Mouse (Mus musculus) cortical plate, adult 2 months (tissue): Measurements from ENCODE around the gene Fmnl2. TPM values are rescaled to one million over a fixed set of nuclear protein-coding genes. Genes with fewer than 3 reads are reported as not detected.
A peak's percentile ranks its signal among the peaks of the same experiment; 100 is the strongest.

ENCODE experiments used
- H3K27ac ChIP-seq: fragments of 200-500 bp; 2 replicates; pipeline ENCODE4 v1.5.1; 2012; ENCODE audit warnings: low read length, control low read depth, inconsistent platforms; ENCODE audit not compliant: insufficient read depth
- H3K4me1 ChIP-seq: fragments of 200-500 bp; 2 replicates; pipeline ENCODE4 v1.6.1; 2011; ENCODE audit warnings: low read length; ENCODE audit not compliant: control insufficient read depth, insufficient read depth
- H3K4me3 ChIP-seq: fragments of 200-500 bp; 2 replicates; pipeline ENCODE4 v1.5.1; 2011; ENCODE audit warnings: mild to moderate bottlenecking, low read length, control low read depth; ENCODE audit not compliant: insufficient read depth
- CTCF ChIP-seq: fragments of 200-500 bp; IDR thresholded peaks from 2 replicates; pipeline ENCODE4 v1.5.1; 2011; ENCODE audit warnings: mild to moderate bottlenecking, control low read depth, low read length; ENCODE audit not compliant: insufficient read depth; ENCODE audit errors: extremely low read depth
- POLR2A ChIP-seq: fragments of 200-500 bp; IDR thresholded peaks from 2 replicates; pipeline ENCODE4 v1.6.1; 2011; ENCODE audit warnings: mild to moderate bottlenecking, low read length, control low read depth; ENCODE audit not compliant: insufficient read depth; ENCODE audit errors: extremely low read depth
- polyA plus RNA-seq: library from polyadenylated mRNA; depleted of rRNA; stranded (reverse); fragments of >200 nt; gene quantifications from 2 replicates; pipeline ENCODE4 v1.2.3, GENCODE M21; 2012

The Fmnl2 gene
- polyA plus RNA-seq, 1 experiment = 24.9 TPM

DNA sequence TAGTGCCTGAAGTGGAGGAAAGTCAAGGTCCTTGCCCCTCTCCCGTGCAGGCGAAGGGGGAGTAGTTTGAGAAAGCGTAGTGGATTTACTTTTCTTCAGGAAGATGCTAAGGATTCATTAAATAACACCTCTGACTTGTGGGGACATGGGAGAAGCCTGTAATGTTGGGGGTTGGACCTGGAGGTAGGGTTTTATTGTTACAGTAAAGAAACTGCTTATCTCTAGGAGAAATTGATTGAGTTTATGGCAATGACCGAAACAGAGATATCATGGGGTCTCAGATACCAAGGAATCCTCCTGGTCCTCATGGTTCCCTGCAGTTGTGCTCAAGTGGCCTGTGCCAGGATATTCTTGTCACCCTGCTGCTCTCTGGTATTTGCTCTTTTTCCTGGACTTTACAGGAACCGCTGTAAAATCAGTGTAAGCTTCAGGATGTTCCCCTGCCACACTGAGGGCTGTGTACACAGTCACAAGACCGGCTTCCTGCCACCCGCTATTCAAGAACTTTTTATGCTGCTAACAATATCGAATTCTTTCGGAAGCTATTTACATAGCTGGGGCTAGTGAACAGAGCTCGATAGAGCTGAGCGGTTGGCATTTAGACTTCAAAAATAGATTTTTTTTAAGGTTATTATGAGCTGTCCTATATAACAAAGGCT is 130.1 kb downstream of the Fmnl2 start:
- TF ChIP-seq CTCF (no peak), POLR2A (no peak)
- Histone ChIP-seq H3K4me1 (peaks cover 11% of the 10 kb centered on the region), H3K27ac (peak overlapping the region; percentile 32), H3K4me3 (no peak overlapping the region)

- Histone ChIP-seq H3K4me1 (peaks cover 11% of the 10 kb centered on the region), H3K27ac (no peak overlapping the region), H3K4me3 (no peak overlapping the region)
- no peak for TF ChIP-seq POLR2A
- no peak for TF ChIP-seq CTCF
Measured at GRCm38 (mm10) chr2:52989316-52989715, 131.7 kb downstream of the Fmnl2 start.

GRCm38 (mm10) chr2:52990874-52991687 is 133.4 kb downstream of the Fmnl2 start:
- TF ChIP-seq CTCF (no peak), POLR2A (no peak)
- peak overlapping the region; percentile 48; the same call in 1 of the 2 replicates for H3K27ac ChIP-seq

GRCm38 (mm10) chr2:52991688-52992194 is 134.1 kb downstream of the Fmnl2 start:
- Histone ChIP-seq H3K4me1 (peaks cover 6% of the 10 kb centered on the region), H3K27ac (peak overlapping the region; percentile 48; the same call in 1 of the 2 replicates), H3K4me3 (no peak overlapping the region)
- TF ChIP-seq POLR2A = no peak
- no peak for TF ChIP-seq CTCF

More at GRCm38 (mm10) chr2:52990874-52991687, 133.4 kb downstream of the Fmnl2 start:
- peaks cover 6% of the 10 kb centered on the region for H3K4me1 ChIP-seq
- no peak overlapping the region for H3K4me3 ChIP-seq

GRCm38 (mm10) chr2:52993241-52993640 is 135.6 kb downstream of the Fmnl2 start:
- Histone ChIP-seq H3K4me1 (peaks cover 2% of the 10 kb centered on the region), H3K27ac (no peak overlapping the region), H3K4me3 (no peak overlapping the region)
- TF ChIP-seq CTCF (no peak), POLR2A (no peak)

GRCm38 (mm10) chr2:52994526-52994925 is 136.9 kb downstream of the Fmnl2 start:
- Histone ChIP-seq H3K4me3 (no peak overlapping the region), H3K4me1 (peaks cover 3% of the 10 kb centered on the region), H3K27ac (no peak overlapping the region)
- TF ChIP-seq CTCF (no peak), POLR2A (no peak)

- no peak overlapping the region for H3K4me3 ChIP-seq
- peak overlapping the region; percentile 43; the same call in 1 of the 2 replicates for H3K27ac ChIP-seq
- peaks cover 4% of the 10 kb centered on the region for H3K4me1 ChIP-seq
- TF ChIP-seq POLR2A (no peak), CTCF (no peak)
Measured at GRCm38 (mm10) chr2:52997955-52998750, 140.5 kb downstream of the Fmnl2 start.

GRCm38 (mm10) chr2:52999524-52999969 is 141.9 kb downstream of the Fmnl2 start:
- TF ChIP-seq CTCF (0 out of 2 replicates have a peak, but pooled peaks have one; percentile 10), POLR2A (no peak)
- Histone ChIP-seq H3K4me3 (no peak overlapping the region), H3K4me1 (peaks cover 4% of the 10 kb centered on the region), H3K27ac (no peak overlapping the region)

- no peak overlapping the region for H3K27ac ChIP-seq
- TF ChIP-seq POLR2A = no peak
- no peak for TF ChIP-seq CTCF
- H3K4me1 ChIP-seq = peaks cover 4% of the 10 kb centered on the region
- H3K4me3 ChIP-seq = no peak overlapping the region
Measured at GRCm38 (mm10) chr2:53000446-53000845, 142.8 kb downstream of the Fmnl2 start.
